Mouse (Mus musculus) small intestine, adult 2 months (tissue): ENCODE measurements around the gene Gm11114. TPM values are rescaled to one million over a fixed set of nuclear protein-coding genes. Genes with fewer than 3 reads are reported as not detected.

Experiments
- H3K27ac ChIP-seq: fragments of 200-500 bp; 2 replicates; pipeline ENCODE4 v1.5.1; 2012; ENCODE audit warnings: low read depth, low read length, control low read depth, inconsistent platforms; ENCODE audit not compliant: insufficient read depth
- H3K27me3 ChIP-seq: fragments of 200-500 bp; 2 replicates; pipeline ENCODE4 v1.6.1; 2012; ENCODE audit warnings: mild to moderate bottlenecking, moderate library complexity, low read length, inconsistent platforms; ENCODE audit not compliant: control insufficient read depth, insufficient read depth
- H3K36me3 ChIP-seq: fragments of 200-500 bp; 2 replicates; pipeline ENCODE4 v1.6.1; 2012; ENCODE audit warnings: mild to moderate bottlenecking, low read length, control low read depth, inconsistent platforms; ENCODE audit not compliant: control insufficient read depth, insufficient read depth
- H3K4me1 ChIP-seq: fragments of 200-500 bp; 2 replicates; pipeline ENCODE4 v1.6.1; 2012; ENCODE audit warnings: low read length, inconsistent platforms, mixed read lengths; ENCODE audit not compliant: control insufficient read depth, insufficient read depth, insufficient read length
- H3K4me3 ChIP-seq: fragments of 200-500 bp; 2 replicates; pipeline ENCODE4 v1.5.1; 2012; ENCODE audit warnings: low read depth, mild to moderate bottlenecking, control low read depth, inconsistent platforms, low read length, moderate library complexity
- CTCF ChIP-seq: fragments of 200-500 bp; IDR thresholded peaks from 2 replicates; pipeline ENCODE4 v1.5.1; 2012; ENCODE audit warnings: low read depth, mild to moderate bottlenecking, control low read depth, inconsistent platforms, low read length, moderate library complexity, mixed read lengths; ENCODE audit not compliant: insufficient replicate concordance, insufficient read length; ENCODE audit errors: extremely low read depth
- POLR2A ChIP-seq: fragments of 200-500 bp; IDR thresholded peaks from 2 replicates; pipeline ENCODE4 v1.6.1; 2012; ENCODE audit warnings: low read depth, mild to moderate bottlenecking, control low read depth, inconsistent platforms, low read length, moderate library complexity
- WGBS: fragments of 180-500 bp; shearing (Covaris S2); methylation state at CpG from one replicate; pipeline ENCODE4 v1.1.7; 2018; 5-methylcytosine and 5-hydroxymethylcytosine counted together
- polyA plus RNA-seq: library from polyadenylated mRNA; depleted of rRNA; stranded (reverse); fragments of >200 nt; gene quantifications from 2 replicates; pipeline ENCODE4 v1.2.3, GENCODE M21; 2012; rRNA removed

Gm11114 gene
- polyA plus RNA-seq, 1 experiment: not detected

- Histone ChIP-seq H3K27ac (no peak overlapping the region), H3K4me3 (no peak overlapping the region), H3K4me1 (peaks cover 2% of the 10 kb centered on the region; the same call in 1 of the 2 replicates), H3K27me3 (no peaks in the 10 kb centered on the region), H3K36me3 (no peaks in the 10 kb centered on the region)
- no peak for TF ChIP-seq POLR2A
- WGBS: 87% methylated on average over 7 of the region's 7 CpGs
Observed at GRCm38 (mm10) chr9:85336046-85336445, 23.5 kb downstream of the Gm11114 start.

- TF ChIP-seq CTCF (no peak), POLR2A (no peak)
- Histone ChIP-seq H3K27me3 (no peaks in the 10 kb centered on the region), H3K4me3 (no peak overlapping the region), H3K27ac (no peak overlapping the region), H3K4me1 (peaks cover 4% of the 10 kb centered on the region; the same call in 1 of the 2 replicates), H3K36me3 (no peaks in the 10 kb centered on the region)
- 20% methylated on average over 3 of the region's 3 CpGs for WGBS
Observed at GRCm38 (mm10) chr9:85340303-85340702, 27.7 kb downstream of the Gm11114 start.

- H3K27ac ChIP-seq: peak overlapping the region; percentile 37; the same call in 1 of the 2 replicates
- no peaks in the 10 kb centered on the region for H3K27me3 ChIP-seq
- WGBS: 17% methylated on average over 8 of the region's 8 CpGs
- TF ChIP-seq CTCF (no peak), POLR2A (no peak)
- H3K4me1 ChIP-seq: peaks cover 13% of the 10 kb centered on the region; the same call in 1 of the 2 replicates
- no peaks in the 10 kb centered on the region for H3K36me3 ChIP-seq
- H3K4me3 ChIP-seq: no peak overlapping the region
Observed at GRCm38 (mm10) chr9:85342892-85343785, 30.6 kb downstream of the Gm11114 start.

- 38% methylated on average over 10 of the region's 10 CpGs for WGBS
- Histone ChIP-seq H3K4me3 (no peak overlapping the region), H3K36me3 (no peaks in the 10 kb centered on the region), H3K4me1 (peaks cover 18% of the 10 kb centered on the region; the same call in 1 of the 2 replicates), H3K27ac (peak overlapping the region; percentile 73), H3K27me3 (no peaks in the 10 kb centered on the region)
- TF ChIP-seq POLR2A: no peak
- TF ChIP-seq CTCF: no peak
Observed at GRCm38 (mm10) chr9:85347823-85348523, 35.4 kb downstream of the Gm11114 start.

- 90% methylated on average over 5 of the region's 5 CpGs for WGBS
- no peak overlapping the region for H3K27ac ChIP-seq
Observed at GRCm38 (mm10) chr9:85355559-85355958, 43.0 kb downstream of the Gm11114 start.

GRCm38 (mm10) chr9:85357154-85357860 lies 44.7 kb downstream of the Gm11114 start:
- Histone ChIP-seq H3K36me3 (no peaks in the 10 kb centered on the region), H3K27me3 (no peaks in the 10 kb centered on the region), H3K4me1 (no peaks in the 10 kb centered on the region), H3K27ac (no peak overlapping the region), H3K4me3 (no peak overlapping the region)
- TF ChIP-seq POLR2A (no peak), CTCF (no peak)
- 60% methylated on average over 7 of the region's 7 CpGs for WGBS

More at GRCm38 (mm10) chr9:85355559-85355958, 43.0 kb downstream of the Gm11114 start:
- H3K4me3 ChIP-seq: no peak overlapping the region
- H3K4me1 ChIP-seq: 0 out of 2 replicates have a peak, but pooled peaks cover 2% of the 10 kb centered on the region
- no peaks in the 10 kb centered on the region for H3K27me3 ChIP-seq
- TF ChIP-seq POLR2A (no peak), CTCF (no peak)
- H3K36me3 ChIP-seq: no peaks in the 10 kb centered on the region

Other genes starting within 250 kb of the Gm11114 start
- 4.8 and 15.9 TPM in 2 replicates for gene Tent5a, start 14.6 kb downstream of the Gm11114 start, polyA plus RNA-seq